Mouse (Mus musculus) urinary bladder, postnatal 4 days (tissue): ENCODE measurements around the gene Cish.
"Not testable (repeated sequence)": the region's sequence is repeated elsewhere in the genome, so short reads cannot be mapped to it uniquely, and the experiment has no call there.

ENCODE experiments used
- DNase-seq, 2 experiments: peaks; one replicate each; pipeline ENCODE4 v3.0.0; 2021 to 2022; ENCODE audit warnings: low spot score in 2 of 2

The Cish gene

DNA sequence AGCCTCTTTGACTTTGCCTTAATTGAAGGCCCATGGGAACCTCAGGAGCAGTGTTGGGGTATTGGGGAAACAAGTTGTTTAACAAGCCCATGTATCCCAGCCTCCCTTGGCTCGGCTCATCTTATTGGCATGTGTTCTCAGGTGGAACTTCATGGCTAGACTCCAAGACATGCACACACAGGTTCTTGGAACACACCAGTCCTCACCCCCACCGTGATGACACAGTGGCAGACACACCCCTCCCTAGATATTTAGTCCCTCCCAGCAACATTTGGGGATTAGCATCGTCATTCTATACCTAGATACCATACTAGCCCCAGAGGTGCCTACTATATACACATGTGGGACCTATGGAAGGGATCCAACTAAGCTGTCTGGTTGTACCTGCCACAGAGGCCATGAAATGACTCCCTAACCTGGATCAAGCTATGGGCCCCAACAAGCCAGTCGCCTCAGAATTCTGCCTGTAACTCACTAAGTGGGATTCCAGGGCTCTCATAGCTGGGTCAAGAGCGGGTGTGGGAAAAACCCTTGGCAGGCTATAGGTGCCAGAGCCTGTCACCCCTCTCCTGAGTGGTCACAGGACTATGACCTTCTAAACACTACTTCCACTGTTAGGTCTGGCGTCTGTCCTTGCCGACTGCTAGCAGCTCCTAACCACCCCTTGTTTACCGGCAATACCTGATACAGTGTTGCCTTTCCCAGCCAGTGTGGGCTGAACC, 2.4 kb downstream of the Cish start:
- DNase-seq = no peak

DNA sequence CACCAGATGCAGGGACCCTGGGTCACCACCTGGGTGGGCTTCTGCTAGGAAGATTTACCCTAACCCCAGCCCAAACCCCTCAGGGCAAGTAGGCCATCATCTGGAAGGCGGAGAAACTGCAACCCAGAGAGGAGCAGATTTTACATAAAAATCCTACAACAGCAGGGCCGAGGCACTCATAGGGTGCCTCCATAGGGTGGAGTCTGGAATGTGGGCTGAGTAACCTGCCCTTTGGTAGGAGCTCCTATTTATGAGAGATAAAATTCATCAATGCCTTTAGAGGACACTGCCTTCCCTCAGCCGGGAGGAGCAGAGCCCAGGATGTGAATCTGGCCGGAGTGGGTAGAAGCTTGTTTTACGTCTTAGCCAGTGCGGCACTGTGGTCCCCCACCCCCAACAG, 3.0 kb downstream of the Cish start:
- DNase-seq = no peak

DNA sequence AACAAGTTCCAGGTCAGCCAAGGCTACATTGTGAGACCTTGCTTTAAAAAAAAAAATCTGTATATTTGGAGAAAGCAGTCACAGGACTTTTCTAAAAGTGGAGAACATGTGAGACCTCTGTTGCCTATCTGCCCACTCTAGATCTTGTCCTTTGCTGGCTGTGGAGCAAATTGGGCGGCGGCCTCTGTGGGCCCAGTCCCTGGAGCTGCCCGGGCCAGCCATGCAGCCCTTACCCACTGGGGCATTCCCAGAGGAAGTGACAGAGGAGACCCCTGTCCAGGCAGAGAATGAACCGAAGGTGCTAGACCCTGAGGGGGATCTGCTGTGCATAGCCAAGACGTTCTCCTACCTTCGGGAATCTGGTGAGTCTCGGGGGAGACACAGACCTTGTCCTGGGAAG, 4.0 kb downstream of the Cish start:
- no peak for DNase-seq

DNA sequence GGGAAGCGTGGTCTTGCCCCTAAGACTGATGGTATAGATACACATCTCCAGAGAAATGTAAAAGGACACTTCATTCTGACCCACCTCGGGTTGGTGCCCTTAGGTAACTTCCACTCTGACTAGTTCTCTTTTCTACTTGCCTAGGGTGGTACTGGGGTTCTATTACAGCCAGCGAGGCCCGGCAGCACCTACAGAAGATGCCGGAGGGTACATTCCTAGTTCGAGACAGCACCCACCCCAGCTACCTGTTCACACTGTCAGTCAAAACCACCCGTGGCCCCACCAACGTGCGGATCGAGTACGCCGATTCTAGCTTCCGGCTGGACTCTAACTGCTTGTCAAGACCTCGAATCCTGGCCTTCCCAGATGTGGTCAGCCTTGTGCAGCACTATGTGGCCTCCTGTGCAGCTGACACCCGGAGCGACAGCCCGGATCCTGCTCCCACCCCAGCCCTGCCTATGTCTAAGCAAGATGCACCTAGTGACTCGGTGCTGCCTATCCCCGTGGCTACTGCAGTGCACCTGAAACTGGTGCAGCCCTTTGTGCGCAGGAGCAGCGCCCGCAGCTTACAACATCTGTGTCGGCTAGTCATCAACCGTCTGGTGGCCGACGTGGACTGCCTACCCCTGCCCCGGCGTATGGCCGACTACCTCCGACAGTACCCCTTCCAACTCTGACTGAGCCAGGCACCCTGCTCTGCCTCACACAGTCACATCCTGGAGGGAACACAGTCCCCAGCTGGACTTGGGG, 4.6 kb downstream of the Cish start:
- DNase-seq = no peak

DNA sequence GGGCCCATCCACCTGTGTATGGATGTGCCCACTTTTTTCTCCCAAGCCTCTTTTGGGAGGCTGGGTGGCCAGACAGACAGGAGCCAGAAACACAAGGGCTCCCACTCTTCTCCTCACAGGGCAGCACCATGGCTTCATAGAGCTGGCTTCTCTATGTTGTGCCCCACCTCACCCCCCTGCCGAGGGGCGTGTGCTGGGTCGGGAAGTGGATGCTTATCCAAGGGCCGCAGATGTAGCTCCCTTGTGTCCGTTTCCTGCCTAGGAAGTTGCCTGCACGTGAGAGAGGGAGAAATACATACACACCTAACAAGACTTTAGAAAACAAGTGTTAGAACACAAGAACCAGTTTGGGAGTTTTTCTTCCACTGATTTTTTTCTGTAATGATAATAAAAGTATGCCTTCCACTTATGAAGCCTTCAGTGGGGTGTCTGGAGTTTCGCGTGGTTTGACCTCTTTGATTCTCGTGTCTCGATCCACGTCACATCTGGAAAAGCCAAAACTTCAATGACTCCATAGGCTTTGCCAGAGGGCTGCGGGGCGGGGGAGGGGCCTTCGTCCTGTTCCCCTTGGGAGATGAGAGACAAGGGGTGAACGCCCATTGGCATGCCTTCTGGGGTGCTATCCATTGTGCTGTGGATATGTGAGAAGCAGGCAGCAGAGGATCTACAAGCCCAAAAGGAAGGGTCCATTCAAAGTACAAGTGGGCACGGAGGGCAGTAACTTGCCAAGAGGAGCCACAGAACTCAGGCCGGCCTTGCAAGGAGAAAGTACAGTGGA, 5.9 kb downstream of the Cish start:
- no peak for DNase-seq

DNA sequence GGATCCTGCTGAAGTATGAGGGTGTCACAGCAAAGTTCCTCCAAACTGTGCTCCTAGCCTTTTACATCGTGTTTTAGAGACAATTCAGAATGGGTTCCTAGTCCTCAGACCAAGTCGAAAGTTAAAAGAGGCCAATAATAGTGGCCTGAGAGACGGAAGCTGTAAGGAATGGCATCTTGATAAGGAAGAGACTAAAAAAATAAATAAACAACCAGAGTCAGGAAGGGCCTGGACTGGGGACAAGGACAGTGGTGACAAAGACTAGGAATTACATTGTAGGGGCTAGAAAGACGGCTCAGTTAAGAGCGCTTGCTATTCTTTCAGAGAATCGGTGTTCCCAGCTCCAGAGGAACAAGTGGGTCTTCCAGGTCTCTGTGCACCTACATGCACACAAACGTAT, 6.8 kb downstream of the Cish start:
- DNase-seq = no peak

DNA sequence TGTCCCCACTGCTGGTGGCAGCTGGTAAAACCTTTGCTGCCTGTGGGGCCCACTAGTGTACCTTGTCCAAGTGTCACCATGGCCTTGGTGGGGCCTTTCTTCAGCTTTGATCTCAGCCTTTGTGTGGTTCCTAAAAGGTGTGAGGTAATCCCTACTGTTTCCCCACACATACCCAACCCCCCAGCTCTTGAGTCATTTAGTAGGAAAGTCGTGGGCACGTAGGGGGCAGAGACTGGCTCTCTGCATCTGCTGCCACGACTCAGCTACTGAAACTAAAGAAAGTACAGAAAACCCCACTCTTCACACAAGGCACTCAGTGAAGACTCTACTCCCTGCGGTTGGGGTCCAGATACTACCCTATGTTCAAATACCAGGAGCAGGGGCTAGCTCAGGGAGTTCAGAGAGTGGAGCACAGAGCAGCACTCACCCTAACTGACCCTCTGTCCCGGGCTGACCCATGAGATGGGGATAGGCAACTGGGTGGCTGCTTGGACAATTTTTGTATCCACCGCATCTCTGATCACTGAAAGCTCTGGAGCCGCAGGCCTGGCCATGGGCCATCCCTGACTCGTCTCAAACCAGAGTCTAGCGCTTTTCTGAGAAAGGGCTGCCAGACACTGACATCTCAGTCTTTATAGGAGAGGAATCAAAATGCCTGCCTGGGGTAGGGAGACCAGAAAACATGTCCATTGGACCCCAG, 7.4 kb downstream of the Cish start:
- no peak for DNase-seq

DNA sequence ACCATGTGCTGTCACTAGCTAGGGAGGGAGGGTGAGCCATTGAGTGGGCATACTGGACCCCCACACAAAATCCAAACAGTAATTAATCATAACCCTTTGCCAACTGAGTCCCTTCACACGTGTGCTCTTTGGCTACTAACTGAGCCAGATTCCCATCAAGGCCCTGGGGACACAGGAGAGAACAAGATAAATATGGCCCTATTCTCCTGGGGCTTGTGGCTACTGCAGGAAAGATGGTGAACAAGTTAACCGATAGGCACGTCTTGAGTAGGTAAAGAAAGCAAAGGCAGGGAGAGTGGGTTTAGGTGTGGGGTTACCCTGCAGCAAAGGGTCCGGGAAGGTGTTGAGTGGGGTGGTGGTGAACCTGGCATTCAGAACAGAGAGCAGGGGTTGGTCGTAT, 8.1 kb downstream of the Cish start:
- DNase-seq = no peak

DNA sequence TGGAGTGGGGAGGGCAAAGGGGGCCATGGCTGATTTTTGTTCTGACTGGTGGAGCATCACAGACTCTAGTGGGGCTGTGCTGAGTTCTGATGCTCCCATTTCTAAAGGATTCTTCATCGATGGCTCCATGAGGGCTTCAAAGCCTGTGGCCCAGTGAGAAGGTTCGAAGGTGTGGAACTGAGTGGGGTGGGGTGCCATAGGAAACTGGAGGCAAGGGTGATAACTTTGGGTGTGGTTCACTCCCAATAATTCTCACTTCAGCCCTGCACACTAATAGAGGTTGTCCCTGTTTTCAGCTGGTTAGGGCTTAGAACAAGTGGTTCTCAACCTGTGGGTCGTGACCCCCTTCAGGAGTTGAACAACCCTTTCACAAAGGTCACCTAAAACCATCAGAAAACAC, 8.6 kb downstream of the Cish start:
- no peak for DNase-seq

DNA sequence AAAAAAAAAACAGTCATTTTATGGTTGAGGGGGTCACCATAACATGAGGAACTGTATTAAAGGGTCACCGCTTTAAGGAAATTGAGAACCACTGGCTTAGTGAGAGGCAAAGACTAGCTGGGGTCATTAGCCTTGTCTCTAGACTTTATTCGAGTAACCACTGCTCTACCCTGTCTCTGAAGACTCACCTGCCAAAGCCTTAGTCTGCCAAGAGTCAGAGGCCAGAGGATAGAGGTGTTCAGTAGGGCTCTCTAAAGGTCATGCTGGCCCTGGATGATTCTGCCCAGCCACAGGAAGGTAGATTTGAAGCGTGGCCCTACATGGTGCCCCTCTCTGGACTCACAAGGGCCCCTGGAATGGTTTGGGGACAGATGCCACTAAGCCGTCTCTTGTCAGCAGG, 9.2 kb downstream of the Cish start:
- no peak for DNase-seq

DNA sequence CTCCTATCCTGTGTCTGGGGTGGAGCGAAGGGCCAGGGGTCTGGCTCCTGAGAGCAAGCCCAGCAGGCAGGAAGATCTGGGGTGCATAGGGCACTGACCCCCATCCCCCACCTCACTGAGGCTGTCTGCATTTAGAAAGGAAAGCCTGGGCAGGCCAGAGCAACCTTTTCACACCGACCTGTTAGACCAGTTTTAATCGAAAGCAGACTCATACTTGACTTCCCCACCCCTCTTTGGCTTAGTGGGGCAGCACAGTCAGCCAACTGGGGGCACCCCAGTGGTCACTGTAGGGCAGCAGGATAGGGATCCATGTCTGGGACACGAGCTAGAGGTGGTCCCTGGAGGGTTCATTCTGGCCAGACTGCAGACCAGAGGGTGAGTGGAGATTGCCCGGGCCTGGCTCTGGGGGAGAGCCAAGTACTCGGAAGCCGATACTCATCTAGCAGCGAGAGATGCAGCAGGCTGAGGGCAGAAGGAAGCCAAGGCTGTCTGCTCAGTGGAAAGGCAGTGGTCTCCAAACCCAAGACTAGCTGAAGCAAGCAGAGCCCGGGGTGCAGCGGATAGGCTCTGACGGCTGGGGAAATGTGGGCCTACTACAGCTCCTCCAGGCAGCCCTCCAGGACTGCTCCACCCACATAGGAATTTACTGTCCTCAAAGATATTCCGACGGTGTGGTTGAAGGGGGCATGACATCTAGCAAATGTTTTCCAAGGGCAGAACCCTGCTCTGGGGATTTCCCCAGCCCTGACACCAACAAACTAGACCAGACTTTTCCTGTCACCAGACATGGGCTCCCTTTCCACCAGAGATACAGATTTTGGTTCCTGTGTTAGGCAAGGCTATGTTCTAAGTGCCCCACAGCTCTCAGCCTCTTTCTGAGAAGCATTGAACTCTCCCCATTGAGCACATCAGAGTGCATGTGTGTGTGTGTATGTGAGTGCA, 10.0 kb downstream of the Cish start:
- peak in 1 of 2 experiments; percentile 37 for DNase-seq

DNA sequence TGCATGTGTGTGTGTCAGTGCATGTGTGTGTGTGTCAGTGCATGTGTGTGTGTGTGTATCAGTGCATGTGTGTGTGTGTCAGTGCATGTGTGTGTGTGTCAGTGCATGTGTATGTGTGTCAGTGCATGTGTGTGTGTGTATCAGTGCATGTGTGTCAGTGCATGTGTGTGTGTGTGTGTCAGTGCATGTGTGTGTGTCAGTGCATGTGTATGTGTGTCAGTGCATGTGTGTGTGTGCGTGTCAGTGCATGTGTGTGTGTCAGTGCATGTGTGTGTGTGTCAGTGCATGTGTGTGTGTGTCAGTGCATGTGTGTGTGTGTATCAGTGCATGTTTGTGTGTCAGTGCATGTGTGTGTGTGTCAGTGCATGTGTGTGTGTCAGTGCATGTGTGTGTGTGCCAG, 10.8 kb downstream of the Cish start:
- not testable (repeated sequence) for DNase-seq

DNA sequence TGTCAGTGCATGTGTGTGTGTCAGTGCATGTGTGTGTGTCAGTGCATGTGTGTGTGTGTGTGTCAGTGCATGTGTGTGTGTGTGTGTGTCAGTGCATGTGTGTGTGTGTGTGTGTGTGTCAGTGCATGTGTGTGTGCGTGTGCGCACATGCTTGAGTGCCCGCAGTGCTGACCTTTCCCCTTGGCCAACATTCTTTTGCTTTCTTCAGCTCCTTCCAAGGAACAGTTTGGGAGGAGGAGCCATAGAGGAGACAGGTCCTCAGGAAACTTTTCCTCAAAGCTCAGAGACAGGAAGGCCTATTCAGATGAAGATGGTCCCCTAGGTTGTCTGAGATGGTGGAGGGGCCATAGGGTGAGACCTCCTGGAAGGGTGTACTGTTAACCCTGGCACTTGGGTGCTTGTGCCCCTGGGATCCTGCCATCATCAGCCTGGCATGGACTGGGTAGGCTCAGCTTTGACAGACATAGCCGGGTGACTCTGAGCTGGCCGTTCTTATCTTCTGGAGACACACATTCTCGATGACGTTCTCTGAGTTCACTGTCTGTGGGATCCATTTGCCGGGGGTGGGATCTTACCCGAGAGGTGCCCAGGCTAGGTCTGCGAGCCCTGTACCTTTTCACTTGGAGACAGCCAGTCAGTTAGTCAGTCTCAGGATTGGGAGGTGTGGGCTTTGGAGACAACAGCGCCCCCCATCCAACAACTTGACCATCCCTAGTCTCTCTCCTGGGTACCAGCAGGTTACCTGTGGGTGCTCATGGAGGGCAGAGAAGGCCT, 11.5 kb downstream of the Cish start:
- DNase-seq = no peak

DNA sequence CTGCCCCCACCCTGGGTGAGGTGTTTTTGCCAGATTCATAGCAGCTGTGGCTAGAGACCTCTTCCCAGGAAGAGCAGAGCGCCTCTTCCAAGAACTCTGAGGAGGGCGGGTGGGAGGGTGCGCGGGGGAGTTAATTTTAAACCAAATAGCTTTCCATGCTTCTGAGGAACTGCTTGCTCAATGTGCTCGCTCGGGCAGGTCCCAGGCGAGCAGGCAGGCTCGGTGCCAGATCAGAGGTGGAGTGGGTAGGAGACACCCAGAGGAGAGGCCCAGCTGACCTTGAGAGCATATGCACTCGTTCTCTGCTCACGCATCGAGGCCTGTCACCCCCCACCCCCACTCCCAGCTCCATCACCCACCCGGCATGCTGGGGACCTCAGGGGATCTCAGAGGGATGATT, 12.1 kb downstream of the Cish start:
- peak; percentile 80 to 82 for DNase-seq

DNA sequence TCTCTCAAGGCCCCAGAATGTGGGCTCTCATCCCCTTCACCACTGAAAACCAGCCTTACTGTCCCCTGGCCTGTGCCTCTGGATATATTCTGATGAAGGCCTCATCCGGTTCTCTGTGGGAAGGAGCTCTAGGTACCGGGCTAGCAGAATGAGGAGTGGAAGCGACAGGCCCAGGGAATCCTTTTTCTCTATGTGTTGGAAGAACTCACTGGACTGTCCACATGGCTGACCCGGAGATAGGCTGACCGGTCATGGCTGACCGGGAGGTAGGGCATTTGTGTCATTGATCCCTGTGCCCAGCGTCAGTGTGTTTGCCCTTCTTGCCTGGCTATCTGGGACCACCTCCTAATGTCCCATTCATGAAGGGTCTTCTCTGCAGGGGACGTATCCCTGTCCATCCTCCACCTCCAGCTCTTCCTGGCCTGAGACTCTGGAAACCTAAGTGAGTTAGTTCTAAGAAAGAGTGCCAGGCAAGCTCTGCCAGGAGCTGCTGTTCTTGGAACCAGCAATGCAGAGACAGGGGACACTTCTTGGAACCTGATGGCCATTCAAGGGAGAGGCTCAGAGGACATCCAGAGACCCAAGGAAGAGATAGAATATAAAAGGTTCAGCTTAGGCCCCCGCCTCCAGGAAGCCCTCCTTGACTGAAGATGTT, 12.6 kb downstream of the Cish start:
- no peak for DNase-seq

DNA sequence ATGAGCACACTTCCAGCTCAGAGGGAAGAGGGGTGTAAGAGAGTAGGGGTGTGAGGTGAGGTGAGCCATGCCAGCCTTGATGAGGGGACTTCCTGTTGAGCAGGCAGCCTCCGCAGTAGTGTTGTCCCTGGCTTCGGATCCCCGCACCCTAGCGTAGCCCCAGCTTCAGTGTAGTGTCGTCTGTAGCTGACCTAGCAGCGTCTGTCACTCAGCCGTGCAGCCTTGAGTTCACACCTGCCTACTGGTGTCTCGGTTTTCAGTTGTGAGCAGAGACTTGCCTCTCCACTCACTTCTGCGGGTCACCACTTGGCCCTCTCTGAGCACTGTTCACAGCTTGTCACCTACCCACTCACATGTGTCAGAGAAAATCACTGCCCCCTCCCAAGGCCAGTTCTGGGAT, 13.3 kb downstream of the Cish start:
- no peak for DNase-seq

DNA sequence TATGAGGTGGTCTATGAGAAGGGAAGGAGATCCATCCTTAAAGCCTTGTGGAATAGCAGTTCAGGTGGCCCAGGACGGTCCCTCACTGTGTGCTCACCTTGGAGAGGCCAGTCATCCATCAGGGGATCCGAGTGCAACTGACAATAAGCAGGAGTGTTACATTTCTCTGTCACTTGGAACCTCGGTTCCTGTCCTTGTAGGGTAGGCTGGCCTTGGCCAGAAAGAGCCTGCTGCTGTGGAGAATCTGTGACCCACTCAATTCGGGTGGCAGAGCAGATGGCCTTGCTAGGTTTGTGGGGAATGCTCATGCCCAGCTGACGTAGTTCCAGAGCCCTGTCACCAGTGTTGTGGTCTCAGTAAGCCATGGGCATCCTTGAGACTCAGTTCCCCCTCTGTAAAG, 13.8 kb downstream of the Cish start:
- DNase-seq = no peak

DNA sequence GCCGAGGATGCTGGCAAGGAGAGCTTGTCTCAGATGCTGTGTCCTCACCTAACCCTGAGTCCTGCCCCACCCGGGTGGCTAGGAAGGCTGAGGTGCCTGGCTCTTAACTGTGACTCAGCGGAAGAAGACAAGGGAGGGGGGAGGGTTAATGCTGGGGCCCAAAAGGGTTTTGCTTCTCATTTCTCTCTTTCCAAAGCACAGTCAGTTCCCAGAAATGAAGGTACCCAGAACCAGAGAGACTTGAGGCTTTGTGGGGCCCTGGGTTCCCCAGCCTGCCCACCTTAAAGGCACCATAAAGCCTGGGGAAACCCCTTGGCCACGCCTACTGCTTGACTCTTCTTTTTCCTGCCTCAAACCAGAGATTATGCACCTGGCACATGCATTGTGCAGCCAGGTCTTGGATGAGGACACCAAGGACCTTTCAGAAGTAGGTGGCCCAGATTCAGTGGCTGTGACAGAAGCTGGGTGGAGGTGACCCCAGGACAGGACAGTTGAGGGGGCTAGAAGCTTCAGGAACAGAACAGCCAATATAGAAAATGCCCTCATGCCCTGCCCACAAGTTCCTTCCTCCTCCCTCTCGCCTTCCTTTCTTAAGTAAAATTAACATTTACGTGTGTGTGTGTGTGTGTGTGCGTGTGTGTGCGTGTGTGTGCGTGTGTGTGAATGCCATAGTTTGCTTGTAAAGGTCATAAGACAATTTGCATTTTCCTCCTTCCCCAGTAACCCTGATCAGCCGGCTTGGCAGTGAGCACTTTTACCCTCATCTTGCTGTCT, 17.2 kb downstream of the Cish start:
- no peak for DNase-seq

DNA sequence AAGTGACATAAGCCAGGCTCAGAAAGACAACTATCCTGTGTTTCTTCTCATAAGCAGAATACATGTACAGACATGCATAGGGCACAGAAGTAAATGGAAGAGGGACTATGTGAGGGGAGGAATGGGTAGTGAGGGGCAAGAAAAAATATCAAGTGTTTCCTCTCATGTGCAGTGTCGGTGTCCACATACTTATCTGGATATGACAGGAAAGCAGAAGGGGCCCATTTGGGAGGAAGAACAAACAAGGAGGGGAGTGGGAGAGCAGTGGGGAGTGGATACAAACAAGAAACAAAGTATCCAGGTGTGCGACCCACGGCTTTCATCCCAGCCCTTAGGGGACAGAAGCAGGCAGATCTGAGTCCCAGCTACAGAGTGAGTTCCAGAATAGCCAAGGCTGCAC, 18.1 kb downstream of the Cish start:
- no peak for DNase-seq
